22 mouse cellular contexts compared by ENCODE assay signal in the genomic region with DNA sequence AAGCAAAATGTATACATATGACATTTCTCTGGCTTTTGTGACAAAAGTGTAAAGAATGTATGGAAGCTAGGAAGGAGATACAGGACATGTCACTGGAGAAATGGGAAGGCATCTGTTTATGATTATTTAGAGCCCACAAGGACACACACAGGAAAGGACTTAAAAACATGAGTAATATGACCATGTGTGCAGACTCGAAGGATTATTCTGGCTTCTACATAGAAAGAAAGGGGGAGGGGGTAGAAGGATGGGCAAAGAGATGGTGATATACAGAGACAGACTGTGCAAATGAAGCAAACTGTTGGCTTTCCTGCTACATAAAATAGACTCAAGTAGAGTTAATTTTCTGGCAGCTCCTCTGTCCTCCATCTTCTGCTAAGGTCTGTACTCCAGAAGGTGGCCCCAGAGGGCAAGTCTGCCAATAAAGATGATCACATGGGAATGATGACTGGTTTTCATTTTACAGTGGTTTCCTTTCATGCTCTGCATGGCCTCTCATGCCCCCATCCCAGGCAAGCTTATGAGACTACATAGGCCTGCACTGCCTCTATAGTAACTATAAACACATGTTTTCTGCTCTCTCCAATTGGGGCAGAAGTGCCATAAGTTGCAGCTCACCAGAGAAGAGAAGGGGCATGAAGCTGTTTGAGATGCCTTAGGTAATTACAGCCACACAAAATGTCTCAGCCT.
DNase-seq lines count a peak whose midpoint lies in the region; ATAC-seq and TF ChIP-seq lines count a peak whose summit lies in the region.
"Had no signal": no experiment of that assay in that cellular context is flagged by ENCODE, and none has a peak within 500 bp of the region (broad histone marks: within the 10 kb centered on the region; RNA-seq: fewer than 3 reads in every experiment).

No protein-coding gene starts in this region.

- H3K9ac ChIP-seq in lung, embryonic 14.5 days = no peak overlapping the region
- H3K9ac ChIP-seq in embryonic facial prominence, embryonic 12.5 days = no peak overlapping the region
- H3K9ac ChIP-seq: heart, embryonic 13.5 days had no signal

- no peak overlapping the region for H3K4me3 ChIP-seq in lung, embryonic 14.5 days (ENCODE audit: low read depth, low read length)
- no peak overlapping the region for H3K4me3 ChIP-seq in embryonic facial prominence, embryonic 12.5 days
- H3K4me3 ChIP-seq: gastrocnemius, adult 2 months; heart, embryonic 13.5 days; layer of hippocampus, adult 2 months; megakaryocyte, embryonic 14.5 days had no signal

- ATAC-seq in lung, embryonic 14.5 days (ENCODE audit: insufficient read depth) = peak; percentile 24; the same call in 1 of the 2 replicates
- peak; percentile 91 for ATAC-seq in embryonic facial prominence, embryonic 12.5 days (ENCODE audit: insufficient number of reproducible peaks, insufficient read depth, low FRiP score, low TSS enrichment)
- ATAC-seq: hindbrain, embryonic 16.5 days had no signal

- DNase-seq in lung, embryonic 14.5 days = no peak
- DNase-seq in lung, postnatal 25 days (ENCODE audit: low spot score) = no peak
- peak; percentile 16 for DNase-seq in hindlimb bud, embryonic 11.5 days (ENCODE audit: extremely low spot score, low read depth, low spot score)
- DNase-seq in mesoderm, embryonic 11.5 days (ENCODE audit: low read depth, low spot score) = peak; percentile 18
- no peak for DNase-seq in urinary bladder, adult 2 months (ENCODE audit: low spot score)
- no peak for DNase-seq in right cerebral cortex, postnatal 4 days
- DNase-seq in spleen, postnatal 36 days (ENCODE audit: low spot score in 2 of 2) = no peak
- DNase-seq: adrenal gland, postnatal 14 days; B cell, adult 2 months; cerebellum, postnatal 10 days; gastrocnemius, adult 2 months; heart, postnatal 36 days; kidney, adult 2 months; kidney, postnatal 14 days; left cerebral cortex, postnatal 4 days; lung, postnatal 14 days; right cerebral cortex, postnatal 25 days had no signal

- no peak for TF ChIP-seq CTCF in lung, embryonic 14.5 days (IDR thresholded peaks at IDR 0.05; ENCODE audit: low read depth)

- H3K4me1 ChIP-seq in lung, embryonic 14.5 days (ENCODE audit: insufficient read depth) = no peaks in the 10 kb centered on the region
- H3K4me1 ChIP-seq in embryonic facial prominence, embryonic 12.5 days = peaks cover 8% of the 10 kb centered on the region; the same call in 1 of the 2 replicates
- H3K4me1 ChIP-seq: heart, embryonic 13.5 days; megakaryocyte, embryonic 14.5 days had no signal

- H3K27me3 ChIP-seq in lung, embryonic 14.5 days (ENCODE audit: insufficient read depth, low read length) = no peaks in the 10 kb centered on the region
- H3K27me3 ChIP-seq in embryonic facial prominence, embryonic 12.5 days = no peaks in the 10 kb centered on the region
- H3K27me3 ChIP-seq: heart, embryonic 13.5 days; megakaryocyte, embryonic 14.5 days had no signal

- H3K36me3 ChIP-seq in lung, embryonic 14.5 days (ENCODE audit: insufficient read depth) = no peaks in the 10 kb centered on the region
- H3K36me3 ChIP-seq in embryonic facial prominence, embryonic 12.5 days = no peaks in the 10 kb centered on the region
- H3K36me3 ChIP-seq: heart, embryonic 13.5 days had no signal

- H3K27ac ChIP-seq in lung, embryonic 14.5 days (ENCODE audit: low read depth) = no peak overlapping the region
- H3K27ac ChIP-seq in embryonic facial prominence, embryonic 12.5 days = no peak overlapping the region
- H3K27ac ChIP-seq: gastrocnemius, adult 2 months; heart, embryonic 13.5 days; layer of hippocampus, adult 2 months had no signal

- H3K4me2 ChIP-seq in lung, embryonic 14.5 days = no peak overlapping the region
- H3K4me2 ChIP-seq in embryonic facial prominence, embryonic 12.5 days (replicated peaks) = no peak overlapping the region
- H3K4me2 ChIP-seq: heart, embryonic 13.5 days had no signal

- WGBS in lung, embryonic 14.5 days = 64% methylated on average over 1 of the region's 1 CpGs
- WGBS in embryonic facial prominence, embryonic 12.5 days = 35% methylated on average over 1 of the region's 1 CpGs

- H3K9me3 ChIP-seq in lung, embryonic 14.5 days (ENCODE audit: low read depth, low read length) = no peaks in the 10 kb centered on the region
- no peaks in the 10 kb centered on the region for H3K9me3 ChIP-seq in embryonic facial prominence, embryonic 12.5 days
- H3K9me3 ChIP-seq: heart, embryonic 13.5 days had no signal

Comparison
In these comparisons a context has a peak if more than half of its experiments do, and no peak if none do; other contexts are left out.
1. DNase-seq: peak in hindlimb bud, embryonic 11.5 days (single experiment) and mesoderm, embryonic 11.5 days (single experiment); none in lung, embryonic 14.5 days (single experiment), lung, postnatal 25 days (single experiment), urinary bladder, adult 2 months (single experiment), right cerebral cortex, postnatal 4 days (single experiment) and spleen, postnatal 36 days (0 of 2).